Mouse (Mus musculus) CD8-positive naive resting alpha-beta T cell, adult 2 months (primary cell): ENCODE measurements around the gene Rdh13.

Experiments used
- DNase-seq, 2 experiments: peaks; one replicate each; pipeline ENCODE4 v3.0.0; 2022; ENCODE audit warnings: low read depth in 2 of 2, low spot score in 2 of 2

The Rdh13 gene

DNA sequence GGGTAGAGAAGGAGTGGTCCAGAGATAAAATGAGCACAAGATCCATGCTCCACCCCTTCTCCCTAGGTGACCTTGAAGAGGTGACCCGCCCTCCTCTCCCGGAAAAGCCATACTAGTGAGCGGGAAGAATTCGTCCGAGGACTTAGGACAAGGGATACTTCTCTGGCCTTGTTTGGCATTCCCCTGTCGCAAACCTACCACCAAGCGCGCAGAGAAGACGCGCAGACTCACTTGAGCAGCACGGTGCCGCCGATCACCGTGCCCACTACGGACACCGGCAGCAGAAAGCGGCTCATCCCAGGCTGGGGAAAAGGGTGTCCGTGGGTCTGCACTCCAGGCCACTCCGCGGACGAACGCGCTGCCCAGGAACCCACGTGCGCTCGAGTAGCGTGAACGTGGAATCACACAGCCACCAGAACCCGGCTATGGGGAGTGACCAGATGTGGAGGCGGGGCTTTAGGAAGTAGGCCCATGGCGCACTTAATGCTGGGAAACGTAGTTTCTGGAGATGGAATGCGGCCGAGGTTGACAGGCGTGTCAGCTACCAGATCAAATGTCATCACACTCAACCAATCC, at the start of gene Rdh13:
TSS of gene Rdh13 (minus strand) at position 434 of the 576 bp plus-strand sequence.
- DNase-seq, result peak; percentile 64 to 78

DNA sequence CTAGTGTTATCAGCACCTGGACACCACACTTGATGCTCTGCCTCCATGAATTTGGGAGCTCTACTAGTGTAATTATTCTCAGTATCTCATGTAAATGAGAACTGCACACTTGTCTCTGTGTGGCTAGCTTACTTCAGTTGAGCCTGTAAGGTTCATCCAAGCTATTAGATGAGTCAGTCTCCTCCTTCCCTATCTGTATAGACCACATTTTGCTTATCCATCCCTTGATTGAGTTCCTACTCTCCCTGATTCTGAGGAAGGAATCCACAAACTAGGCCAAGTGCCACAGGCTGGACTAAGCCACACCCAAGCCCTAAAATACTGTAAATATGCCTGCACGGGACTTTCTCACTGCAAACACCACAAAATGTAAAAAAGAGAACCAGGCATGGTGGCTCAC, 48.5 kb upstream of the Rdh13 start:
- no peak for DNase-seq

DNA sequence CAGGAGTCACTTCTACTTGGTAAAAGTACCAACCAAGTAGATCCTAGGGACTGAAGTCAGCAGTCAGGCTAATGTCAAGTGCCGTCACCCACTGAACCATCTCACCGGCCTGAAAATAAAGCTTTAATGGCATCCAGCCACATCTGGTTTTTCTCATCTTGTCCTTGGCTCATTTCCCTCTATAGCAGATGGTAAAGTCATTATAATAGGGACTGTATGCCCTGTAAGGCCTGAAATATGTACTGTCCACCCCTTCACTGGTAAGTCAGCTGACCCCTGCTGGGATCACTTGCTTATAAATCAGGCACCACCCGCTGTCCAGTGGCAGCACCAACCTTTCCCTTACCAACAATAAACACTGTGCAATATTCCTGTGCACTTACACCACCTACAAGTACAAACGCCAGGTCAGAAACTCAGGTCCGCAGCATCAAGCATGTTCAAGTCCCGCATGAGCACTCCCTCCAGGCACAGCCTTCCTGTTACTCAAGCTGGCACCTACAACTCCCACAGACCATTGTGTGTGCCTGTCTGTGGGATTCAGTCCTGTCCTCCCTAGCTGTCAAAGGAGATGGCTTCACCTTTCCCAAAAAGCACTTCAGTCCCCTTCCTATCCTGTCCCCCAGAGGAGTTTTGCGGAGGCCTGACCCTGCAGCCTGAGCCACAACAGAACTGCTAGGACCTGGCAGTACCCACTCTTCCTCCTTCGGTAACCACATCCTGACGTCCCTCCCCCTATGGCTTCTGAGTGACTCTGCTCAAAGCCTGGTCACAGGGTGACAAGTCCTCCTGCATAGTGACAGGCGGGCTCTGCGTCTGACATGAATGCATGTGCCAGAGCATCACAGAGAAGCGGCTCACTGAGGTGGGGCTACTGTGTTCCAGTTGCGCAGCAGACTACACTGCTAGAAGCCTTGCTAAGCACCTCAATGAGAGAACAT, 47.1 kb upstream of the Rdh13 start:
- peak; percentile 23 to 24 for DNase-seq

DNA sequence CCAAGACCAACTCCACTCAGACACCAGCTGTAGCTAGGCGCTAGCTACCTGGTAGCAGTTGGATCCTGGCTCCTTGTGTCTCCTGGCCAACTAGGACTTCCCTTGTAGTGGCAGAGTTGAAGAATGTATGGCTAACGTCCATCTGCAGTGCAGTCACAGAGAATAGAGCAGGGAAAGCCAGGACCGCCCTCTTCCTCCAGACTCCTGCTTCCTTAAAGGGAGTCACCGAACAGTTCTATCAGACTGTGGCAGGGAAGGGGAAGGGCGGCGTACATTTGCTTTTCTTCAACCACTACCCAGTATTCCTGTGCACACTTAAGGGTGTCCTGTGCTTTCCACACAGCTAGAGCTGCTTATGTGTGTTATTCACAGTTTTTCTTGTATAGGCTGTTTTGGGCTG, 45.9 kb upstream of the Rdh13 start:
- DNase-seq, result no peak

DNA sequence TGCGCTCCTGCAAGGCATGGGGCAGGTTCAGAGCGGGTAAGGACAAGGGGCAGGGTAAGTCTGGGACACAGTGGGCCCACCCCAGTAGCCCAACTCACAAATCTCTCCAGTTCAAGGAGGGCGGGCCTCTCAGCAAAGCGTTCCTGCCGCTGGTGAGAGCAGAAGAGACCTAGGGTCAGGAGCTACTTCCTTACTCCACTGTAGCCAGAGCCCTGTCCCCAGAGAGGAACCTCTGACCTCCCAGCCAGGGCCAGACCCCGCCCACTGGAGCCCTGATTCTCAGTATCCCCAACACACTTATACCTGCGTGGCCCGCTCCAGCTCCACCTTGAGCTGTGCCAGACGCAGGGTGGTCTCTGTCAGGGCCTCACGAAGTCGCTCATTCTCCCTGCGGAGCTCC, 36.8 kb upstream of the Rdh13 start:
- DNase-seq, result no peak

DNA sequence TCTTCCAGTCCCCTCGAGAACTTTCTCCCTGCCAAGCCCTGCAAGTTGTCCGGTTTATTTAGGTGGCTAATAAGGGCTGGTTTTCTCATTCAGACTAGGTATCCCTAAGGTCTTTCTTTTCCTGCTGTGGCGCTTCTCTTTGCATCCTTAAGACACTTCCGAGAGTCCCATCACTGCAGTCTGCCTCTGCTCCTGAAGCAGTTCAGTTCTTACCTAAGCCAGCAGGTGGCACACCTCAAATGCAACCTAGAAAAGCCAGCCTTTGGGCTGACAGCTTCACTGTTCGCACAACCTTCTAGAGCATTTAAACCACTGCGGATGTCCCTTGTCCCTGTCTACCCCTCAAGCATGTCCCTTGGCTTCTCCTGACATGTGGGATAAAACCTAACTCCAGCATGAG, 34.2 kb upstream of the Rdh13 start:
- peak; percentile 21 to 44 for DNase-seq

DNA sequence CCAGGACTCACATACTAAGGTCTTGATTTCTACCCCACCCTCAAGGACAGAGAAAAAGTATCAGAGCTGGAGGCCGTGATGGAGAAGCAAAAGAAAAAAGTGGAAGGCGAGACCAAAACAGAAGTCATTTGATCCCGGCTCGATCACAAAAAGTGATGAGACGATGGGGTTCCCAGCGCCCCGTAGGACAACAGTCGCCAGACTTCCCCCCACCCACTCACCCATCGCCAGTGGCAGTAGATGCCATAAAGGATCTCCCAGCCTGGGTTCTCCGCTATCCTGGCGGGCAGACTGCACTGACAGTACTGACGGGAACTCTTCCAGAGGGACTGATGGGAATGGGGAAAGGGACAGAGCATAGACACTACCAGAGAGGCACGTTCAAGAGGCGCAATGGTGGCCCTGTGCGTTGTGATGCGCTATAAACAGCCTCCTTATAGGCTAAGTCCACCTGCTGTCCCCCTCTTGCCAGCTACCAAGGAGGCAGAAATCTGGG, 33.4 kb upstream of the Rdh13 start:
- DNase-seq, result no peak

DNA sequence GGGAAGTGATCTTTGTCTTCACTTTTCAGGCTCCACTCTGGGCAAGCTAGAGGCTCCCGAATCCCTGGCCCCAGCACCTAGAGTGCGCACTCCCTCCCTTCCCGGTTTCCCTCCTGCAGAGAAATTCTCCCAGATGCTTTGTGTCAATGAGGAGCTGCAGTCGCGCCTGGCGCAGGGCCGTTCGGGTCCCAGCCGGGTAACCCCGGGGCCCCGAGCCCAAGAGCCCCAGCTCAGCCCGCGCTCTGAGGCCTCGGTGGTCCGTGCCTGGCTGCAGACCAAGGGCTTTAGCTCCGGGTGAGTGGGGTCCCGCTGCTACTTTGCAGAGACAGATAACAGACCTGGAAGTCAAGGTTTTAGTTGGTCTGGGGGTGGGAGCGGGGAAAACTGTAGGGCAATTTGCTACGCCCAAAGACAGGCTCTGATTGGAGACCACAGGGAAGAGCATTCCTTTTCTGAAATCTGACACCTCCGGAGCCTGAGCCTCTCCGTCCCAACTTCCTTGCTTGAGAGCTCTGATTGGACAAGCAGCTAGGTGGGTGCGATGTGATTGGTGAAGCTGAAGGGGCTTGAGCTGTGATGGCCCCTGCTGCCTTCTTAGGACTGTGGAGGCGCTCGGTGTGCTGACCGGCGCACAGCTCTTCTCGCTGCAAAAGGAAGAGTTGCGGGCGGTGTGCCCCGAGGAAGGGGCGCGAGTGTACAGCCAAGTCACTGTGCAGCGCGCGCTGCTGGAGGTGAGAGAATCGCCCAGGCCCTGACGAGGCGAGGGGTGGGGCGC, 32.8 kb upstream of the Rdh13 start:
- DNase-seq, result no peak

DNA sequence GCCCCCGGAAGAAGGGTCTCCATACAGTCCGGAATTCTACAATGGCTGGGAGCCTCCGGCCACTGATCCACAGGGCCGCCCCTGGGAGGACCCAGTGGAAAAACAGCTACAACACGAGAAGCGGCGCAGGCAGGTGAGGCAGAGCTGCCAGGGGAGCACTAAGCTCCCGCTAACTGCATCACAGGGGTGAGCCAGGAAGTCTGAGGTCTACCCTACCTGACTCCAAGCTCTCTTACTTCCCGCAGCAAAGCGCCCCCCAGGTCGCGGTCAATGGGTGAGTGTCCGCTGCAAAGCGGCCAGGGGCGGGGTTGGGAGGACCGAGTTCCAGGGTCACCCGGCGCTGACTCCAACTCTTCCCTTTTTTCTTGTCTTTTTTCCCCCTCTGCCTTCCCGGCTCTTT, 28.5 kb upstream of the Rdh13 start:
- DNase-seq, result no peak

DNA sequence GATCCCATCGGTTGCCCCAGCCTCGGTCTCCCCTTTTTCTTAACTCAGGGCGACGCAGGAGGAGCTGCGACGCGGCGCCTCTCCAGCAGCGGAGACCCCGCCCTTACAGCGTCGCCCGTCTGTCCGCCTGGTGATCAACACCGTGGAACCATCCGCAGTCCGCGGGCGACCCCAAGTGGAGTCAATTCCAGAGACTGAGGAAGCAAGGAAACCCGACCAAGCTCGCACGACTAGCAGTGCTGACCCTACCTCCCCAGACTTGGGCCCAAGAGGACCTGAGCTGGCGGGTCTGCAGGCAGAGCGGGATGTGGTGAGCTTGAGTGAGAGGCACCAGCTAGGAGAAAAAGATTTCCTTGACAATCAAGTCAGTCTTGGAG, 25.7 kb upstream of the Rdh13 start:
- DNase-seq, result no peak

DNA sequence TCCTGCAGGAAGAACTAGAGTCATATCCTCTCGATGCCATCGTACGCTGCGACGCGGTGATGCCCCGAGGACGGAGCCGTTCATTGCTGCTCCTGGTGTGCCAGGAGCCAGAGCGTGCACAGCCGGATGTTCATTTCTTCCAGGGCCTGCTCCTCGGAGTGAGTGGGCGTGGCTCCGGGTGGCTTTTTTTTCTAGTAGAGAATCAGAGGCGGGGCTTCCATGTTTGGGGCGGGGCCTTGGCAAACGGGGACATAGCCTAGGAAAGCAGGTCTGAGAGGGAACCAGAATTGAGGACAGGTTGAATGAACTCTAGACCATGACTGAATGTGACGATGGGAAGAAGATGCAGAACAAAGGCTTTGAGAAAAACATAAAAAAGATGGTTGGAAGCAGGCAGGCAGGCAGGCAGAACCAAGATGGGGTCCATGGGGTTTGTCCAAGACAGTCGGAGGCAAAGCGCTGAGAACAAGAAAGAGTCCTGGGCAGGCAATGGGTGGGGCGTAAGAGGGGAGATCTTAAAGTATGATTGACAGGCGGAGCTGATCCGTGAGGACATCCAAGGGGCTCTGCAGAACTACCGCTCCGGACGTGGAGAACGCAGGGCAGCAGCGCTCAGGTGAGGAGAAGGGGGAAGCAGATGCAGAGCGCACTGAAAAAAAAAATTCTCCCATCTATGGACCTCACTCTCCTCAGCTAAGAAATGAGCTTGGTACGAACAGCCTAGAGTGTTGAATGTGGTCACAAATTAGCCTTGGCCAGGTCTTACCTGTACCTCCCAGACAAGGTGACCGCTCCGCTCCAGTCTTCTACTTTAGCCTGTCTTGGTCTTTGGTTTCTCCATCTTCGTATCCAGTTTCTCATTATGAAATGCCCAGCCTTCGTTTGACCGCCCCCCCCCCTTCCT, 25.1 kb upstream of the Rdh13 start:
- no peak for DNase-seq

DNA sequence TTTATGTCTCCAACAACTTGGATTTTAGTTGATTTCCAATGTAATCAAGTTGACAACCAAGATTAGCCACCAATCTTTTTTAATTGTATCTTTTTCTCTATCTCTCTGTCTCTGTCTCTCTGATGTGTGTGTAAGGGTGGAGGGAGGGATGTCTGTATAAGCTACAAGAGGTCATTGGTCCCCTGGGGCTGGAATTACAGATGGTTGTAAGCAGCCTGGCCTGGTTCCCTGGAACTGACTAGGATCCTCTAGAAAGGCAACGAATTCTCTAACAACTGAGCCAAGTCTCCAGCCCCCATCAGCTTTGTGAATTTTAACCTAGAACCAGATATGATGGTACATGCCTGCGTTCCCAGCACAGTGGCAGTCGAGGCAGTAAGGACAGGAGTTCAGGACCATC, 22.4 kb upstream of the Rdh13 start:
- DNase-seq, result no peak

DNA sequence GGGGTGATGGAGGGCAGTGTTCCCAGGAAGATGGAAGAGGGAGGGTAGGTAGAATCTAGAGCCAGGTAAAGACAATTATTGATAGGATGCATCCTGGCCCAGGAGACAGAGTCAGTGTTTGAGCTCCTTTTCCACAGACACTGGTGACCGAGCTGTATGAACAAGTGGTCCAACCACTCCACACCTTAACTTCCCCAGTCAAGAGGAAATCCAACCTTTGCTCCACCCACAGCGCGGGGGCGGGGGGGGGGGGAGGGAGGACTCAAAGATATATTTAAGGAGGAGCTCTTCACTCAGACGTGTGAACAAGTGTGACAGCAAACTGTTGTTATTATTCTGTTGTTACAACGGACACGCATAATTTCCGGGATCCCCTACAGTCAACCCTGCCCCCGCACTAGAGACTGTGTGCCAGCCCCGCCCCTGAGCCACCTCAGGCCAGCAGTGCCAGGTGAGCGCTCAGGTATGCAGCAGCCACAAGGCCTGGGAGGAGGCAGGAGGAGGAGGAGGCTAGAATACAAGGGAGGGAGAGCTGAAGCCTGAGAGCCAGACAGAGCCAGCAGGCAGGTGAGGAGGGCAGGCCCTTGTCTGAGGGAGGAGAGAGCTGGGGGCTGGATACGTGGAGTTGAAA, 18.9 kb upstream of the Rdh13 start:
- no peak for DNase-seq

DNA sequence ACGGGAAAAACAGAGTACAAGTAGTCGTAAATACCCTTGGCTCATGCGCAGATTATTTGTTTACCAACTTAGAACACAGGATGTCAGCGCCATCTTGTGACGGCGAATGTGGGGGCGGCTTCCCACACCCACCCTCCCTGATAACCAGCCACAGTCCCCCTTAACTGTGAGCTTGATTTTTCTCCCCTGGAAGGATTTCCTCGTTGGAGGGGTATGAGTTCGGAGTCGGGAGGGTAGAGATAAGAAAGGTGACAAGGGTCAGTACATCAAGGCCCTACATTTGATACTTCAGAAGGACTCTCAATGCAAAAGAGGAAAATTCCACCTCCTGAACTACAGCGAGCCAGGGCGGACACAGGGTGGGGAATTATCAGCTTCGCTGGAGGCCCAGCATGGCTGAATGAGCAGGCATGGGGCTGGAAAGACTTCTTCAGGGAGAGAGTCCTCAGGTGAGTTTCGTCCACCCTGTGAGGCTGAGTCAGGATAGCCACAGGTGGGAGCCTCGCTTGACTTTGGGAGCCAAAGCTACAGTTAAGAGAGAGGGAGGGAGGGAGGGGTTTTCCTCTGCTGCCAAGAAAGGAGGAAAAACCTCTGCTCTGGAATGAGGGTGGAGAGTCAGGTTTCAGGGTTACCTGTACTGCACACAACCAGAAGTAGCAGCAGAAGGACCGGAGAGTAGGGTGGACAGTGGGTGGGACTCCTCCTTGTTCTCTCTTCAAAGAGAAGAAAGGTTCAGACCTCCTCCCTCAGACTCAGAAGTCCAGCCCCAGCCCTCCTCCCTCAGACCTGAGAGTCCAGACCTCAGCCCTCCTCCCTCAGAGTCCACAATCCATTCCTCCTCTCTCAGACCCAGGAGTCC, 15.4 kb upstream of the Rdh13 start, which contains the start of gene Eps8l1:
TSS of gene Eps8l1 (plus strand) at position 99 of the 859 bp plus-strand sequence.
- DNase-seq, result no peak

DNA sequence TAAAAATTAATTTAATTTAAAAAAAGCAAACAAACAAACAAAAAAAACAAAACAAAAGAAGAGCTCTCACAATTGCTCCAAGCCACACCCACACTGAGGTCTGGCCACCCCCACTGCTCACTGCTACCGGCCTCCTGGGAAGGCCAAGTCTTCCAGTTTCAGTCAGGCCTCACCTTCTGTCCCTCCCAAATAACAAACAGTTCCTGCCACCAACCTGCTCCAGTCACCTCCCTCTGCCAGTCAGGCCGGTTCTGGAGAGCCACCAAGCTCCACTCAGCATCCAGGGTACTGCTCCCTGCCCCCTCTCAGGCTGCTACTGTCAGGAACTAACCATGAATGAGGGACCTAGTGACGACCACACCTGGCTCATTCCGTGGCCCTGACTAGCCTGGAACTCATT, 7.2 kb upstream of the Rdh13 start:
- DNase-seq, result no peak

DNA sequence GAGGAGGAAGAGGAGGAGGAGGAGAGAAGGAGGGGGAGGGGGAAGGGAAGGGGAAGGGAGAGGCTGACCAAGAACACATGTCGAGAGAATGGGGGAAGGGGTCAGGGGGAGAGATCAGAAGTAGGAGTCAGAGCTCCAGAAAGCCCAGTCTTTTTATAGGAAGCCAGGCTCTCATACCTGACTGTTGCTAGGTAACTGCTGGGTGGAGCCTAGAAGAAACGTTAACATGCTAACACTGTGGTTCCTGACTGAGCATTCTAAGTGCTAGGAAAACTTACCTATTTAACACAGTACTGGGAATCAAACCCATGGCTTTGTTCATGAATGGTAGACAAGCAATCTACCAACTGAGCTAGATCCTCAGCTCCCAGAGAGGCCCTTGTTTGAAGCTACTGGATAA, 3.8 kb upstream of the Rdh13 start:
- DNase-seq, result no peak

DNA sequence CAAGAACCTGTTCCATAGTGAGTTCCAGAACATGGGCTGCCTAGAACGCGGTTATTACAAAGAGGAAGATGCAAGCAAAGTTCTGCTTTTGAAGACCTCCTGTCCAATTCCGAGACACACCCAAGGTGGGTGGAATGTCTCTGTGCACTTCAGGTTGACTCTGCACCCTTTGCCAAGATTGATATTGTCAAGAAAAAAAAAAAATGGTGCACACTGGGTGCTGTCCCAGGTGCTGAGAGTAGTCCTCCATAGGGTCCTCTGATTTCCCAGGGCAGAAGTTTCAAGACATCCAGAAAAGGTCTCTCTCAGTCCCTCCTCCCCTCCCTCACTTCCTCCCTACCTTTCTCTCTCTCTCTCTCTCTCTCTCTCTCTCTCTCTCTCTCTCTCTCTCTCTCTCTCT, 3.0 kb upstream of the Rdh13 start:
- no peak for DNase-seq

DNA sequence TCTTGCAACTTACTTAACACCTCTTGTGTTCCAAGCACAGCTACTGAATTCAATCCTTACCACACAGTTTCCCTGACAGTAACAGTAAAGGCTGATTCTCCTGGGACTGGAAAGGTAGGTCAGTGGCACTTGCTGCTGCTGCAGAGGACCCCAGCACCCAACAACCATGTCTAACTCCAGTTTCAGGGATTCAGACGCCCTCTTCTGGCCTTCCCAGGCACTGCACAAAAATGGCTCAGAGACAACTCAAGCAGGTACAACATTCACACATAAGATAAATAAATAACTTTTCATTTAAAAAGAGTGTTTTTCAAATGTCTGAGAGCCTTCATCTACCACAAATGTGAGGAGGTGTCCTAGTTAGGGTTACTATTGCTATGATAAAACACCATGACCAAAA, 1.7 kb upstream of the Rdh13 start:
- DNase-seq, result peak in 1 of 2 experiments; percentile 20

DNA sequence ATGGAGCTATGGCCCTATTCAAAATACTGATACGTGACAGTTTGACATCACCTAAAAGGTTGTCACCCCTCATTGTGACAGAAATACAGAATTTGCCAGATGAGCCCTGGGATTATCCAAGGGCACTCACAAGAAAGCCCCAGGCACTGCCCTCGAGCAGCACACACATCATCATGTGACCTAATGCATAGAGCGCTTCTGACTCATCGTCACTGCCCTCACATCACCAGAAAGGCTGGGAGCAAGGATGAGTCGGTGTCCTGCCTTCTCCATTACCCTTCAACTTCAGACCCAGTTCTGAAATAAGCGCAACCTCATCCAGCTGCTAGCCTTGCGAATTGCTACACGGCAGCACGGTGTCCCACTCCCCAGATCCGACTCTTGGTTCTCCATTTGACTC, 4.9 kb downstream of the Rdh13 start:
- no peak for DNase-seq
